Mouse (Mus musculus): Measurements from ENCODE around the gene Yipf2. TPM values are rescaled to one million over a fixed set of nuclear protein-coding genes. Genes with fewer than 3 reads are reported as not detected.
"Not testable (repeated sequence)": the region's sequence is repeated elsewhere in the genome, so short reads cannot be mapped to it uniquely, and the experiment has no call there.

Yipf2 gene
- total RNA-seq, 2 experiments from 2014 or later: 4.5 to 5.6 TPM

DNA sequence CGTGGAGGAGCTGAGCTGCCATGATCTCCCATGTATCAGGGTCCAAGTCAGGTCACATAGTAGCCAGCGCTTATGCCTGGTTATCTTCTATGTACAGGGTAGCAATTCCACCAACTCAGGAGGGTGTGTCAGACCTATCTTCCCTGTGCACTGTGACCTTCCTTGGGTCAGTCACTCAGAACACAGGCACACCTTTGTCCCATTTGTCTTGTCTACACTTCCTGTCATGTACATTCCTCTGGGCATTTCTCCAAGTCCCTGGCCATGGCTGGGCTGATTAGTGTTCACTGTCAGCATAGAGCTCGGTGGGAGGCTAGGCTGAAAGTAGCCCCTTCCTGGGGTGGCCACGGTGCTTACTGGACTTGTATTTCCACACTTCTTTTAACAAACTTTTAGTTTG lies 34.3 kb downstream of the Yipf2 start:
- DNase-seq: no peak

GRCm38 (mm10) chr9:21557556-21557955 lies 35.1 kb downstream of the Yipf2 start:
- no peak for DNase-seq

GRCm38 (mm10) chr9:21556996-21557395 lies 35.6 kb downstream of the Yipf2 start:
- DNase-seq: no peak

- DNase-seq: no peak
Measured at GRCm38 (mm10) chr9:21555198-21555742, 37.4 kb downstream of the Yipf2 start.

DNA sequence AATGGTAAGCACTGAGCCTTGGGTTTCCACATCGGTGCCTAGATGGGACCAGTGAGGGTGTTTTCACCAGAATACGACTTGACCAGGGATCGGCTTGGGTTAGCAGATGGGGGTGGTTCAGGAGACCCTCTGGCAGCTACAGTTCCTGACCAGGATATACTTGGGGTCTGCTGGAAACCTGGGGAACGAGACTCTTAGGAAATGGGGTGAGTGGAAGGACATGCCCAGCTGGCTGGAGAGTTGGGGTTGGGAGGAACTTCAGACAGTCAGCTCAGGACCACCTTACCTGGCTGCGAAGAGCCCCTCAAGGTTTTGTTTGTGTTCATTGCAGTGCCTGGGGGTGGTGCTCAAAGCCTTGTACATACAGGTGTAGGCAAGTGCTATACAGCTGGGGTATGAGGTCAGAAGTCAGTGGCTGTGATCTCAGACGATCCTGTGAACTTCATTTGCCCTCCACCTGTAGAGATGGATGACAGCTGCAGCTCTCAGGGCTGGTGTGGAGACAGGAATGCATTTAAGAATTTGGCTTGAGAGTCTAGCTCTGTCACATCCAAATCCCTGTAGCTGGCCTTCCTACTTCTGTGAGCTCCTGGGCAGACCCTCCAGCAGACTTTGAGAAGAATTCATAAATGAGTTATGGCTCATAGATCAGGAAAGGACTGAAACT lies 38.9 kb downstream of the Yipf2 start:
- no peak for DNase-seq

DNA sequence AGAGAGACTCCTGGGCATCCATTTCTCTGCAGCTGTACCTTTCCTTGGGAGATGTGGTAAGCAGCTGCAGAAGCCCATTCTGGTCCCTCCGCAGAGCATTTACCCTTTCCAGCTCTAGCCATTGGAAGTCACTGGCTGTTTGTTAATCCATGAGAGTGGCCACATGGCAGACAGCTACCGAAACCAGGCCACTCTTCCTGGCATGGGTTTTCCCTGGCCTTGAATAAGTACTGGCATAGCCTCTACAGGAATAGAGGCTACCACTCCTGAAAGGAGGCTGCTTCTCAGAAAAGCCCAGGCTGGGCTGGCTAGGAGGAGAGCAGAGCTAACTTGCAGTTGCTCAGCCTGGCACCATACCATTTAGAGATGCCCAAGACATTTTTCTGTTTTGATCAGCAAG lies 41.6 kb downstream of the Yipf2 start:
- no peak for DNase-seq

DNA sequence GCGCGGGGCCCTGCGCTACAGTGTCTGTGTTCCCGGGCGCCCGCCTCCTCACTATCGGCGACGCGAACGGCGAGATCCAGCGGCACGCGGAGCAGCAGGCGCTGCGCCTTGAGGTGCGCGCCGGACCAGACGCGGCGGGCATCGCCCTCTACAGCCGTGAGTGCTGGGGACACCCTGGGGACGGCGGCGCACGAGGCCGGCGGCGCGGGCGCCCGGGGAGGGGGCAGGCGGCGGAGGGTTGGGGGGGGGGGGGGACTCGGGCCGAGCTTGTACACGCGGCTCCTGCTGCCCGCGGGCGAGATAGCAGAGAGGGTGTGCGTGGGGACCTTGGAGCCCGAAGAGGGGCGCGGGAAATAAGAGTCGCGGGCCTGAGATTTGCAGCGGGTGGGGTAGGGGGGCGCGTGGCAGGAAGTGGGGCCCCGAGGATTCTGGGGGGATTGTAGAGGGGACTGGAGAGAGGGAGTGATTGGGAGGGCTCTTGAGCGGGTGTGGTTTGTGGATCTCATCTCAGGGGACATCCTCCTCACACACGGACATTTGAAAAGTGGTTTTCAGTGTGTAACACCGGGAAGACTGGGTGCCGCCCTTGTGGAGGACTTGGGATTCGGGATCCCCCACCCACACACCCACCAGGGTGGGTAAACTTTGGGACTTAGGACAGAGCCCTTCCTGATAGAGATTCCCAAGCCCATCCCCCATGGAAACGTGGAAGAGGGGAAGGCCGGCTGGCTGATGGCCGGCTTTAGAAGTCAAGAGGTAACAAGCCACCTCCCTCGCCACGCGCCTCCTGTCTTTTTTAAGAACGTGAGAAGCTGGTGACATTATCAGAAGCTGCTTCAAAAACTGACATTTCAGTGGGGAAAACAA lies 45.3 kb downstream of the Yipf2 start:
- DNase-seq: peak; percentile 62

DNA sequence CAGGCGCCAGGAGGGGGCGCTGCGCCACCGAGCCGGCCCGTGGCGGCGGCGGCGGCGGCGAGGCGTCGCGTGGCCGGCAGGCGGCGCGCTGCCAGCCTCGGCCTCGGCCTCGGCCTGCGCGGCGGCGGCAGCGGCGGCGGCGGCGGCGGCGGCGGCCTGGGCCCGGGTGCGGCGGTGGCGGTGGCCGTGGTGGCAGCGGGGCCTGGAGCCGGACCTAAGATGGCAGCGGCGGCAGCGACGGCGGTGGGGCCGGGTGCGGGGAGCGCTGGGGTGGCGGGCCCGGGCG lies 45.9 kb downstream of the Yipf2 start, which contains the start of gene Carm1:
Carm1 (plus strand) TSS at position 106 of the 286 bp plus-strand sequence.
- no peak for DNase-seq

GRCm38 (mm10) chr9:21545916-21546788 lies 46.5 kb downstream of the Yipf2 start:
- DNase-seq: peak; percentile 99

GRCm38 (mm10) chr9:21545351-21545915 lies 47.2 kb downstream of the Yipf2 start:
- DNase-seq: no peak

DNA sequence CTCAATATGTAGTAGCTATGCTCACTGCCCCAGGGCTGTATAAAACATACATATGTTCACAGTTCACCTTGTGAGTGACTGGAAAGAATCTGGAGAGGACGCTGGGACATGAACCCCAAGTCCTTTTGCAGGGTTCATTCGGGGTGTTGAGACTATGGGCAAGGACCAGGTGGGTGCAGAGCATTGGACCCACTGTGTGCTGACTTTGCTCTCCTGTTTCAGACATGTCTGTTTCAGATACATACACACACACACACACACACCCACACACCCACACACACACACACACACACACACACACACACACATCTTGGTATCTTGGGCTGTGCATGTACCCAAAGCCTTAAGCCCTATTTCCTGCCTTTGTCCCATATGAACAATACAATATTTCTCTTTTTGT lies 50.6 kb downstream of the Yipf2 start:
- not testable (repeated sequence) for DNase-seq

DNA sequence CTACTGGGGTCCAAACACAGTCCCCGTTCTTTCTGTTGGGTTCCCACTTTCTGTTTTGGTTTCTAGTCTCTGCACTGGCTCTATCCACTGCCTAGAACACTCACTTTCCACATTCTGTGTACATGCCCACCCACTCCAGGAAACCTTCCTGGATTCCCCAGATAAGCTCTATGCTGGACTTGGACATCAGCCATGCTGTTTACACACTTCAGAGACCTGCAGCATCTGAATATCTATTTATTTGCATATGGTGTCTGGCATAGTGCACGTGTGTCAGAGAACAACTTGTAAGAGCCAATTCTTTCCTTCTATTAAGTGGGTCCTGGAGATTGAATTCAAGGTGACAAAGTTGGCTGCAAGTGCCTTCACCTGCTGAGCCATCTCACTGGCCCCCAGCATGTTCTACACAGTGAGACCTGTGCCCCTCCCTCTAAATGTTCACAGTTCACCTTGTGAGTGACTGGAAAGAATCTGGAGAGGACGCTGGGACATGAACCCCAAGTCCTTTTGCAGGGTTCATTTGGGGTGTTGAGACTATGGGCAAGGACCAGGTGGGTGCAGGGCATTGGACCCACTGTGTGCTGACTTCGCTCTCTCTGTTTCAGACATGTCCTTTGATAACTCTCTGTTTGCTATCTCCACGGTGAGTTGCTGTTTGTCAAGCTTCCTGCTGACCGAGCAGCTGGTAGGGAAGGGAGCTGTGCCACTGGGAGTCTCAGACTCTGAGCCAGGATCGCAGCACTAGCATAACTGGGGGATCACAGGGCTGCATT lies 52.5 kb downstream of the Yipf2 start:
- DNase-seq: no peak

Small RNAs within 50 kb of the gene (microRNA-seq; reads per million reads assigned to microRNA genes)
- 0 reads per million in 2 experiments for gene Mir1946b

Other genes with a start within 250 kb of the Yipf2 start
- gene Ilf3, start 225.0 kb downstream of the Yipf2 start, total RNA-seq (2021): 10 to 100 TPM; 34.9 to 49.0 TPM
- 10 to 100 TPM in 1 of 2 experiments, 1 to 10 TPM in 1; 8.5 to 11.4 TPM for gene Qtrt1, start 181.0 kb downstream of the Yipf2 start, total RNA-seq (2021)
- gene Dnm2, start 167.9 kb downstream of the Yipf2 start, total RNA-seq (2021): 10 to 100 TPM; 52.4 to 64.5 TPM
- gene Tmed1, start 82.6 kb downstream of the Yipf2 start, total RNA-seq (2021): 10 to 100 TPM; 29.5 to 31.8 TPM
- gene AB124611, start 66.7 kb downstream of the Yipf2 start, total RNA-seq (2021): 1 to 10 TPM; 1.4 to 2.5 TPM
- gene Carm1, start 45.9 kb downstream of the Yipf2 start, total RNA-seq (2021): 10 to 100 TPM; 81.0 to 95.2 TPM
- 10 to 100 TPM; 45.1 to 49.1 TPM for gene Timm29, start 106 bp downstream of the Yipf2 start, total RNA-seq (2021)
- 10 to 100 TPM; 52.4 to 58.3 TPM for gene Smarca4, start 23.3 kb upstream of the Yipf2 start, total RNA-seq (2021)
- 10 to 100 TPM; 11.4 to 11.8 TPM for gene Ldlr, start 130.7 kb upstream of the Yipf2 start, total RNA-seq (2021)
- 1 to 10 TPM; 6.1 to 7.3 TPM for gene Spc24, start 167.5 kb upstream of the Yipf2 start, total RNA-seq (2021)
- gene Kank2, start 205.9 kb upstream of the Yipf2 start, total RNA-seq (2021): 10 to 100 TPM; 27.4 to 31.6 TPM
- under 1 TPM in 1 of 2 experiments, not detected in 1; 0.43 TPM for gene Angptl8, start 242.7 kb upstream of the Yipf2 start, total RNA-seq (2021)

Measured in gastrocnemius, postnatal 10 days (tissue).